Mouse (Mus musculus) liver, embryonic 12.5 days (tissue): ENCODE data around the gene 1500009C09Rik. TPM values are rescaled to one million over a fixed set of nuclear protein-coding genes. Genes with fewer than 3 reads are reported as not detected.

Experiments
- ATAC-seq: fragments of 200-750 bp; cut with Nextera tagmentation; 2 replicates; pipeline ENCODE4 v1.8.0; 2017; ENCODE audit warnings: moderate number of reproducible peaks, mild to moderate bottlenecking, moderate library complexity
- H3K27ac ChIP-seq: fragments of 300-500 bp; sonication (generic); 2 replicates; pipeline ENCODE4 v1.5.1; 2016; ENCODE audit warnings: mild to moderate bottlenecking
- H3K27me3 ChIP-seq: fragments of 300-500 bp; sonication (generic); replicated peaks from 2 replicates; pipeline ENCODE4 v1.6.1; 2016; ENCODE audit warnings: mild to moderate bottlenecking, moderate library complexity
- H3K36me3 ChIP-seq: fragments of 300-500 bp; sonication (generic); 2 replicates; pipeline ENCODE4 v1.6.1; 2016; ENCODE audit warnings: mild to moderate bottlenecking, moderate library complexity
- H3K4me1 ChIP-seq: fragments of 300-500 bp; sonication (generic); 2 replicates; pipeline ENCODE4 v1.6.1; 2016
- H3K4me2 ChIP-seq: fragments of 300-500 bp; sonication (generic); 2 replicates; pipeline ENCODE4 v1.6.1; 2016; ENCODE audit warnings: mild to moderate bottlenecking, moderate library complexity
- H3K4me3 ChIP-seq: fragments of 300-500 bp; sonication (generic); 2 replicates; pipeline ENCODE4 v1.5.1; 2016; ENCODE audit warnings: mild to moderate bottlenecking, moderate library complexity
- H3K9ac ChIP-seq: fragments of 300-500 bp; sonication (generic); 2 replicates; pipeline ENCODE4 v1.6.1; 2016; ENCODE audit warnings: mild to moderate bottlenecking, moderate library complexity
- H3K9me3 ChIP-seq: fragments of 300-500 bp; sonication (generic); replicated peaks from 2 replicates; pipeline ENCODE4 v1.6.1; 2016; ENCODE audit warnings: mild to moderate bottlenecking, moderate library complexity
- WGBS: fragments of 180-500 bp; shearing (Covaris S2); methylation state at CpG from one replicate; pipeline ENCODE4 v1.1.7; 2016; ENCODE audit not compliant: insufficient replicate concordance; 5-methylcytosine and 5-hydroxymethylcytosine counted together
- polyA plus RNA-seq: library from polyadenylated mRNA; unstranded; fragments of >200 nt; fragmentation: Nextera tagmentation; extraction: Ambion mirVana; gene quantifications from 2 replicates; pipeline ENCODE4 v1.2.1, GENCODE M21; 2016

1500009C09Rik gene
- polyA plus RNA-seq, 1 experiment from 2014 or later, result not detected

GRCm38 (mm10) chr15:82298764-82299561 is 46.8 kb downstream of the 1500009C09Rik start, which contains the start of gene Wbp2nl:
Gene Wbp2nl, plus strand, starts transcription at chr15:82298954.
- Histone ChIP-seq H3K27ac (no peak within 1 kb of the TSS), H3K4me3 (no peak within 1 kb of the TSS; the same call in 1 of the 2 replicates), H3K27me3 (peaks cover 13% of the 10 kb centered on the region), H3K9me3 (no peaks in the 10 kb centered on the region), H3K4me1 (peaks cover 17% of the 10 kb centered on the region), H3K4me2 (peak within 1 kb of the TSS; percentile 43), H3K9ac (no peak within 1 kb of the TSS), H3K36me3 (no peaks in the 10 kb centered on the region)
- peak; percentile 27; the same call in 1 of the 2 replicates for ATAC-seq
- 52% methylated on average over 39 of the region's 39 CpGs for WGBS

DNA sequence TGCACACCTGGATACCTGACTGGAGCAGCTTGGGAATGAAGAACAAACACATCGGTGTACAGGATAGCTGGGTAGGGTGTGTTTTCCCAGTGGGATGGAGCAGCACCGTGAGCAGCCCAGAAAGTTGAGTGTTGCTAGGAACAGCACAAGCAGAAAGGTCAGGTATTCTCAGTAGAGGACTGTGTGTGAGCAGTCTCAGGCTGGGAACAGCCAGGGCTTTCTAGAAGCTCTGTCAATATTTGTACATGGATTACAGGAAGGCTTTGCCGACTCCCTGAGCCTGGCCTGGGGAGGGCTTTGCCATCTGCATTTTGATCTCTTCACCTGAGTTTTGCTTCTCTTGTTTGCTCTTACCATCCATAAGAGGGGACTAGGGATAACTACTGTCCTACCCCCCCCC is 54.9 kb downstream of the 1500009C09Rik start:
- no peak overlapping the region for H3K4me3 ChIP-seq
- no peak for ATAC-seq
- WGBS, result 67% methylated on average over 3 of the region's 3 CpGs
- no peak overlapping the region for H3K27ac ChIP-seq
- peaks cover 14% of the 10 kb centered on the region for H3K4me1 ChIP-seq
- H3K9me3 ChIP-seq, result no peaks in the 10 kb centered on the region
- H3K27me3 ChIP-seq, result 0 out of 2 replicates have a peak, but pooled peaks cover 7% of the 10 kb centered on the region
- H3K36me3 ChIP-seq, result no peaks in the 10 kb centered on the region
- no peak overlapping the region for H3K9ac ChIP-seq
- no peak overlapping the region for H3K4me2 ChIP-seq

GRCm38 (mm10) chr15:82308416-82308815 is 56.2 kb downstream of the 1500009C09Rik start:
- Histone ChIP-seq H3K36me3 (no peaks in the 10 kb centered on the region), H3K9ac (no peak overlapping the region), H3K27me3 (0 out of 2 replicates have a peak, but pooled peaks cover 7% of the 10 kb centered on the region), H3K4me3 (no peak overlapping the region), H3K4me1 (peaks cover 14% of the 10 kb centered on the region), H3K4me2 (no peak overlapping the region), H3K27ac (no peak overlapping the region), H3K9me3 (no peaks in the 10 kb centered on the region)
- no peak for ATAC-seq
- WGBS, result 79% methylated on average over 3 of the region's 3 CpGs

Other genes with a start within 250 kb of the 1500009C09Rik start
- gene Desi1, start 218.5 kb upstream of the 1500009C09Rik start, polyA plus RNA-seq, result 19.6 and 21.8 TPM in 2 replicates
- 232 and 235 TPM in 2 replicates for gene Snu13, start 204.8 kb upstream of the 1500009C09Rik start, polyA plus RNA-seq
- not detected in 2 replicates for gene 4930407I10Rik, start 193.2 kb upstream of the 1500009C09Rik start, polyA plus RNA-seq
- gene Mei1, start 182.4 kb upstream of the 1500009C09Rik start, polyA plus RNA-seq, result not detected in 2 replicates
- 12.2 TPM in 2 replicates for gene Ccdc134, start 124.5 kb upstream of the 1500009C09Rik start, polyA plus RNA-seq
- 96.9 and 99.4 TPM in 2 replicates for gene Srebf2, start 105.2 kb upstream of the 1500009C09Rik start, polyA plus RNA-seq
- gene Shisa8, start 39.6 kb upstream of the 1500009C09Rik start, polyA plus RNA-seq, result 0.31 and 0.37 TPM in 2 replicates
- gene Tnfrsf13c, start 28.0 kb upstream of the 1500009C09Rik start, polyA plus RNA-seq, result 0.30 TPM in 2 replicates
- gene Cenpm, start 7.6 kb upstream of the 1500009C09Rik start, polyA plus RNA-seq, result 48.3 and 51.2 TPM in 2 replicates
- gene Sept3, start 22.5 kb downstream of the 1500009C09Rik start, polyA plus RNA-seq, result 0.81 and 1.4 TPM in 2 replicates
- 0.22 and 0.31 TPM in 2 replicates for gene Wbp2nl, start 46.6 kb downstream of the 1500009C09Rik start, polyA plus RNA-seq
- gene Naga, start 86.5 kb downstream of the 1500009C09Rik start, polyA plus RNA-seq, result 36.5 and 40.8 TPM in 2 replicates
- gene Pheta2, start 86.5 kb downstream of the 1500009C09Rik start, polyA plus RNA-seq, result 39.1 and 42.8 TPM in 2 replicates
- 193 and 196 TPM in 2 replicates for gene Smdt1, start 86.6 kb downstream of the 1500009C09Rik start, polyA plus RNA-seq
- 368 and 383 TPM in 2 replicates for gene Ndufa6, start 101.9 kb downstream of the 1500009C09Rik start, polyA plus RNA-seq
- gene Cyp2d22, start 127.9 kb downstream of the 1500009C09Rik start, polyA plus RNA-seq, result 8.0 and 8.1 TPM in 2 replicates
- not detected in 2 replicates for gene Cyp2d11, start 141.6 kb downstream of the 1500009C09Rik start, polyA plus RNA-seq
- 10.1 and 11.2 TPM in 2 replicates for gene Cyp2d10, start 154.8 kb downstream of the 1500009C09Rik start, polyA plus RNA-seq
- gene Cyp2d9, start 181.0 kb downstream of the 1500009C09Rik start, polyA plus RNA-seq, result 0.23 and 0.47 TPM in 2 replicates